Mouse (Mus musculus): ENCODE data around the gene Tiam1.

Gene Tiam1

DNA sequence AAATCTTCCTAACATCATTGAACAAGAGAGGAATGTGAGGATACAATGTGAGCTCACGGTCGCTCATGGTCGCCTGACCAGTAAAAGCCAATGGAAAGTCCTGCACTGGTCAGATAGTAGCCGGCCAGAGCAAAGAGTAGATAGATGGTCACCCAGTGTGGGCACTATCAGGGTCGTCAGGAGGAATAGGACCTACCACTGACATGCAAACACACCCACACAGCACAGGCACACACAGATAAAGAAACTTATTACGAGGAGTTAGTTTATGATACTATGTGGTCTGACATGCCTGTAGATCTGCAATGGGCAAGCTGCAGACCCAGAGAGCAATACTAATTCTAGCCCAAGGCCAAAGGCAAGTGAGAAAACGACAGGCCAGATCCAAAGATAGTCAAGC, 92.5 kb downstream of the Tiam1 start:
- DNase-seq (ENCODE audit: low spot score) = no peak

GRCm38 (mm10) chr16:90047841-90048240, 95.7 kb downstream of the Tiam1 start:
- no peak for DNase-seq (ENCODE audit: low spot score)

- peak; percentile 44 for DNase-seq (ENCODE audit: low spot score)
These were observed 96.9 kb downstream of the Tiam1 start for GRCm38 (mm10) chr16:90046494-90047158.

- no peak for DNase-seq (ENCODE audit: low spot score)
These were observed 98.0 kb downstream of the Tiam1 start for GRCm38 (mm10) chr16:90045611-90046010.

DNA sequence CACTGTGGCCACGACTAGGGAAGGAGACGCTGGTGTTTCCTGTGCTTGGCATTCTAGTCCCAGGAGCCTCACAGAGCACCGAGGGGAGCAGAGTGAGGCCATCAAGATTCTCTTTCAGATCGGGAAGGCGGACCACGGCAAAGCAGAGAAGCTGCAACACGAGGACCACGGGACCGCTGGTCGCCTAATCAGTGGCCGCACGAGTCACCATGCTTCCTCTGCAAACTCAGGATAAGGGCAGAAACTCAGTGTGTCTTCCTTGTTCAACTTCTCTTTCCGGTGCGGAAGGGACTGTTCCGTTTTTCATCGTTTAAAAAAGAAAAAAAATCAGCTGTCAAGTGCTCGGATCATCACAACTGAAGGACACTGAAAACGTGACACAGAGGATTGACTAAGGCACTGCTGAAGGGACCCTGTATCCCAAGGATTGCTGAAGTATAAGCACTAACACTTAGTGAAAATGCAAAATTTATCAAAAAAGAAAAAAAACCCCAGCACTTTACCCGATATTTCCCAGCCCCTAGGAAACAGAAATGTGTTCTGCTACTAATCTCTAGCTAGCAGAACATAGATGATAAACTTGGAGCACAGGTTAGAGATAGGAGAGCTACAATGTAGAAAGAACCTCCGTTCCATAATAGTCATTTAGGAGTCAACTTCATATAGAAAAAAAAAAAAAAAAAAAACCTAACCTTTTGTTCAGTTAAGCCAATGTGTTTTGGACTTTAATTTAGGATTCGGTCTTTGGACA, 99.4 kb downstream of the Tiam1 start:
- DNase-seq (ENCODE audit: low spot score) = peak; percentile 9

GRCm38 (mm10) chr16:90042874-90043273, 100.7 kb downstream of the Tiam1 start:
- no peak for DNase-seq (ENCODE audit: low spot score)

GRCm38 (mm10) chr16:90042386-90042785, 101.2 kb downstream of the Tiam1 start:
- DNase-seq (ENCODE audit: low spot score) = no peak

DNA sequence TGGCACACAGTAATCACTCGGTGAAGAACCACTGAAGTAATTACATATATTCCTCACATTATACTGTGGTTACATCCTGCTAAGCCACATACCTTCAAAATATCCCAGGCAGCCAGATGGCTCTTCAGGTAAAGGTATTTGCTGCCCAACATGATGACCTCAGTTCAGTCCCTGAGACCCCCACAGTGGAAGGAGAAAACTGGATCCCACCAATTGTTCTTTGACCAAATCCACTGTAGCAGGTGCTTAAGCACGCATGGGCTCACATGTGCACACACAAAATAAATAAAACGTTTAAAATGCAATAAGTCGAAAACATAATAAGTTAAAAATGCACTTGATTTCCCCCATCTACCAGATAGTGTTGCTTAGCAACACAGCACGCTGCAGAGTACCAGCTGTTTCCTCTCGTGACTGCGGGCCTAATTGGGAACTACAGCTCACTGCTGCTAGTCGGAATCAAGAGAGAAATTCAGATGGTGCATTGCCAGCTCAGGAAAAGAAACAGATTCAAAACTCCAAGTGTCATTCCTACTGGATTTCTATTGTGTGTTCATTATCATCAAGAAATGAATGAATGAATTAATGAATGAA, 102.7 kb downstream of the Tiam1 start:
- no peak for DNase-seq (ENCODE audit: low spot score)

- DNase-seq (ENCODE audit: low spot score) = no peak
These were observed 107.9 kb downstream of the Tiam1 start for GRCm38 (mm10) chr16:90035595-90036110.

DNA sequence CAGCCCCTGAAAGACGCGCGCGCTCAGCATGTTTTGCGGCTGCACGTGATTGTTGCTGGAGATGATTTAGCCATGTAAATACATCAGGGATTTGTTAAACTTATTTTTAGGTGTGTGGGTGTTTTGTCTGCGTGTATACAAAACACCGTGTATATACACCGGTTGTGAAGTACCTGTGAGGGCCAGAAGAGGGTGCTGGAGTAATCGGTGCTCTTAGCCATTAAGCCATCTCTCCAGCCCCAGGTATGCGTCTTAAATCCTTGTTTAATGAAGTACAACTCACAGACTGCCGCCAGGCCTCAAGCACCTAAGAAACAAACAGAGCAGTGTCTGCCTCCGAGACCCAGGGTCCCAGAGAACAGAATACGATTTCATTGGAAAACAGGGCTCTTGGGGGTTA, 113.2 kb downstream of the Tiam1 start:
- no peak for DNase-seq (ENCODE audit: low spot score)

DNA sequence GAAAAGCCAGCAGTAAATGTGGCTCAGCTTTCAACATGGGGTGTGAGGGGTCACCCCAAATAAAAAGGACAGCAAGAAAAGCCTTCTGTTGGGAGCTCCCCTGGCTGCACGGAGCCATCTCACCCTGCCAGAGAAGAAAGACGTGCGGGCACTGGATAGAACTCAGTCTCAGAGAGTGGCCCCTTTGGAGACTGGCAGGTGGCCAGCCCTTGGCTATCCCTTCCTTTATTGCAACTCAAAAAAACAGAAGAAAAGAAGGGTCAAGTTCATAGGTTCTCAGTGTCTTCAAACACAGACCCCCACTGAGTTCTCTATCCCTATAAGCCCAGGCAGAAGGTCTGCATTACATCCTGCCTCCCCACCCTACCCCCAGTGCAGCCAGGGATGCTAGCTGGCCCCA, 115.7 kb downstream of the Tiam1 start:
- no peak for DNase-seq (ENCODE audit: low spot score)

GRCm38 (mm10) chr16:90025526-90026172, 117.9 kb downstream of the Tiam1 start:
- DNase-seq (ENCODE audit: low spot score) = no peak

DNA sequence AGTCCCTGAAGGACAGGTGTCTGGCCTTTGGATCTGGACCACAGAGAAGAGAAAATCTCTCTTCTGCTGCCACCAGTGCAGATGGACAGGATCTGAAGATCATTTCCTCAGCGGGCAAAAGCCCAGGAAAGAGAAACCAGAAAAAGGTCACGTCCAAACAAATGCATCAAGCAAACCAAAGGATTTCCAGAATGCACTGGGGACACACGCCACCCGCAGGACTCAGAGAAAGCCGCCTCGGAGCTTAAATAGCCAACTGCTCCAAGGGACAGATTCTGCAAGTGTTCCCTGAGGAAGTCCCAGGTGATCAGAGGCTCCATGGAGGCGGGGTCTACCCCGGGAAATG, 119.9 kb downstream of the Tiam1 start:
- DNase-seq (ENCODE audit: low spot score) = no peak

DNA sequence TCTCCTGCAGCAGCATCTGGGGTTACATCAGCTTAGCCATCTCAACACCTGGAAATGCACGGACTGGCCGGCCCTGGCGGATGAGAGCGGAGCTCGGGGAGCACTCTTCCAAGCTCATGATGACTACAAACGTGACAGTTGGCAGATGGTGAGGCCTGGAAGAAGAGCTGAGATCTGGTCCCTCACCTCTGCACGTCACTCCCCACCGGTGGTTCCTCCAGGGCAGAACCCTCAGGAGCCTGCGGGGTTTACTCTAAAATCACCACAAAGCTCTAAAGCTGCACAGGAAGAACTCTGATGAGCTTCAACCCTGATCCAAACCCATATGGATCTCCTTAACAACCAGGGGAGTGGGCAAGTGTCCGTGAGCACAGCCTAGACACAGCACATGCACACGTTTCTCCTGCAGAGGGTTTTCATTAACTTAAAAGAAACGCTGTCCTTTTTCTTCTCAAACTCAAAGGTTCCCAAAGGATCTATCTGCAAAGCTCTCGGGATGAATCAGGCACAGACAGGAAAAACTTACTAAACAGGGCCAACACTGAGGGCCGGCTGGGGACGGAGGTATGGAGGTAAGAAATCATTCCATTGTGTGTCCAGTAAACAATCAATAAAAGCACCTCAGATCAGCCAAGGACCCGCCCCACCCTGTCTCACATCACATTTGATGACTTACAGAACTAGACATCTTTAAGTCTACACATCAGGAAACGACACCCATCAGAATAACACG, 120.5 kb downstream of the Tiam1 start:
- no peak for DNase-seq (ENCODE audit: low spot score)

DNA sequence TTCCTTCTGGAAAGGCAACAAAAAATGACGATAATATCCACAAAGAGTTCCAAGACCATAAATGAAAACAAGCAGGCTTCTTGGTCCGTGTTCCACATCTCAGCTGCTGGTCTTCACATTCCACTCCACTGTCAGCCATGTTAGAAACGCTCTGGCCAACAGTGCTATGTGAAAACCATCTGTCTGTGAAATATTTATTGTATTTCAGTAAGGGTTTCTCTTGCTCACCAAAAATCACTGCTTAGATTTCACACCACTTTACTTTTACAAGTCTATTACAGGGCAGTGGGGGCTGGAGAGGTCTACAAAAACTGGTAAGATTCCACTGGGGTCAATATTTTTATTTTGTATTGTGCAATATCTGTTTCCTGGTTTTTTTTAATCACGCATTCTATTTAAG, 127.5 kb downstream of the Tiam1 start:
- DNase-seq (ENCODE audit: low spot score) = no peak

GRCm38 (mm10) chr16:90014596-90014995, 129.0 kb downstream of the Tiam1 start:
- no peak for DNase-seq (ENCODE audit: low spot score)

DNA sequence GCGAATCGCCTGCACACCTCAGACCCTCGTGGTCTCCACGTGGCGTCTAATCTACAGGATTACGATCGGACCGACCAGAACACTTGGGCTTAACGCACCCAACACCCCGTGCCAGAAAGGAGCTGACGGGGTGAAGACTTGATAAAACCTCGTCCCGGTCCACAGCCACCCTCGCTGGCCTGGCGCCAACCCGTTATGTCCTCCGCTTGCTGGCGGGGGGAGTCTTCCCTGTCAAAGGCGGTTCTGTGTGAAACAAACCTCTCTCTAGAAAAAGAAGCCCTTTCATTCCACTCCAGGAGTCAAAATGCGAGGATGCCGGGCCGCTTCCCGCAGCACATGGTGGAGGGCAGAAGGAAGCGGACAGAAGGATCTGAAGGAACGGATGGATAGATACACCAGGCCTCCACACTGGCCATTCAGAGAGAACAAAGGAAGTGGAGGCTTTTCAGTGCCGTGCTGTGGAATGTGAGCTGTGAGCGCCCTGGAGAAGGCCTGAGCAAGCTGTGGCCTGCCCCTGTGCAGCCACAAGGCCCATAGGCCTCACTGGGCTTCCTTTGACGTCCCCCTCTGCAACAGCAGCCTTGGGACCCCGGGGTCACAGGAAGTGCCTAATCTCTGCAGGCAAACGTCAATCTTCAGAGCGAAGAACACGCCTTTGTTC, 131.9 kb downstream of the Tiam1 start:
- peak; percentile 33 for DNase-seq (ENCODE audit: low spot score)

- DNase-seq (ENCODE audit: low spot score) = no peak
These were observed 135.1 kb downstream of the Tiam1 start for GRCm38 (mm10) chr16:90008504-90008903.

GRCm38 (mm10) chr16:90007391-90007977, 136.1 kb downstream of the Tiam1 start:
- no peak for DNase-seq (ENCODE audit: low spot score)

DNA sequence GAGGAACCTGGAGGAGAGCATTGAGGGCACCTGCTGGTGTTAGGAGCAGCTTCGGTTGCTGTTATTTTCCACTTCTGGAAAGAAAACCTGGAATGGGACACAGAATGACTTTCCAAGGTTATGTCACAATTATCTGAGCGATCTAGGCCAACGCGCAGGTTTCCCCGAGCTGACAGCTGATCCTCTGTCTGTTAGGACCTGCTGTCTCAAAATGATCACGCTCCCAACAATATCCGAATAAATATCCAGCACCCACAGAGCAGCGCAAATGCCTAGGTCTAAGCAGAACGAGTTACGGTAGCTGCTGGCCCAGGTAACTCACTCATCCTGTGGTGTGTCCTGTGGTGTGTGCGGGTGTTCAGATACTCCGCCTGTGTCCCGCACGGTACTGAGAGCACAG, 140.0 kb downstream of the Tiam1 start:
- no peak for DNase-seq (ENCODE audit: low spot score)

DNA sequence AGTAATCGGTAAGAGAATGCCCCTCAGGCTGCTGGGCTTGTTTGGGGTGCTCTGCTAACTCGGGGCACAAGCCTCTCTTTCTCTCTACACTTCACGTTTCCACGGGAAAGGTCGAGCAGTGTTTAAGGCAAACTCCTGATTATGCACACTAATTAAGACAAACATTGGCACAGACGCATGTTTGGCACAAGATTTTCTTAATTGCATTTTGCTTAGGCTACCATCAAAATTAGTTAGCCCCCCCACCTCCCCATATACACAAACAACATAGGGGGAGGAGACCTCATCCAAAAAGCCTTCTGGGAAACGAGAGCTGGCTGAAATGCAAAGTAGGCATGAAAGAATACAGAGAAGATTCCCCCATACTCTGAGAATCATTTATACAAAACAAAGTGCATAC, 148.4 kb downstream of the Tiam1 start:
- DNase-seq (ENCODE audit: low spot score) = no peak
